Mouse (Mus musculus) thymus, postnatal 25 days (tissue): ENCODE measurements around the gene Crls1.

Source experiments
- DNase-seq: peaks from one replicate; pipeline ENCODE4 v3.0.0; 2022

Gene Crls1

DNA sequence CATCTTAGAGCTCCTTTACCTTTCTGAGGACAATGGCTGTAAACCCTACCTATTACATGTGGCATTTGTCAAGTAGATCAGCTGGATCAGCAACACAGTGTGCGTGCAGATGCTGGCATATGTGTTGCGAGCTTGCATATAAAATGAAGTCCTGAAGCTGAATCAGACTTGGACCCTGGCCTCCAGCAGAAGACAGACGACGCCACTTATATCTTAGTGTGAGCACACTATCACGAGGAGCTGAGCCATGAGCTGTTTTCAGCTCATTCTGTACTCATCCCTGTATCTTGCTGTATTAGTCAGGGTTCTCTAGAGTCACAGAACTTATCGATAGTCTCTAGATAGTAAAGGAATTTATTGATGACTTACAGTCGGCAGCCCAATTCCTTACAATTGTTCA is 38.8 kb downstream of the Crls1 start:
- no peak for DNase-seq

DNA sequence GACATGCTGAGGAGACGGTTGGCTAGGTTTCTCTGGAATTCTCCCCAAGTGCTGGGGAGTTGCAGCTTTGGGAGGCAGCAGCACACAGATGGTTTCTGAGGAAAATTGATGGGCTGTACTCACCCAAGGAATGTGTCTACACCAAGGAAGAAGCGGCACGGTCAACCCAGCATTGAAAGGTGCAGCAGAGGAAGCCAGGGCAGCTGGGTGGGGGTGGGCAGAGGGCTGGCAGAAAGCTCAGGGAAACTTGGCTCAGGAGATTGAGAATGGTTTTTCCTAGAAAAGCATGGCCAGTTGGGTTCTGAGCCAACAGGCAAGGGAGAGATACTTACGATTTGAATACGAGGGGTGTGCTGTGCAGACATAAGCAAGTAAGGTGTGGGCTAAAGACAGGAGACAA is 47.4 kb downstream of the Crls1 start:
- no peak for DNase-seq

DNA sequence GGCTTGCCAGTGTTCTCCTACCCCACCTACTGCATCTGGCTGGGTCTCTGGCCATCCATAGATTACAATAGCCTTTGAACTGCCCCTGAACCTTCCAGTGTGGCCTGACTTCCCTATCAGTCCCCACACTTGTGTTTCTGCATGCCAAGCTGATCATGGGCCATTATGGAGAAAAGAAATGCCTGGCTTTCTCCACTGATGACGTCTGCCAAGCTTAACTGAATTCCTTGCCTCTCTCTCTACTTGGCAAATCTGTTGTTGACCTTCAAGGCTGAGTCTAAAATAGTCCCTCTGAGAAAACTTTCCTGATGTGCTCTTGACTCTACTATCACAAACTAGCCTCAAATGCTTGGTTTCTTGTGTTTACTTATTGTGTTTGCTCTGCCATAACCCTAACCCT is 51.7 kb downstream of the Crls1 start:
- no peak for DNase-seq

DNA sequence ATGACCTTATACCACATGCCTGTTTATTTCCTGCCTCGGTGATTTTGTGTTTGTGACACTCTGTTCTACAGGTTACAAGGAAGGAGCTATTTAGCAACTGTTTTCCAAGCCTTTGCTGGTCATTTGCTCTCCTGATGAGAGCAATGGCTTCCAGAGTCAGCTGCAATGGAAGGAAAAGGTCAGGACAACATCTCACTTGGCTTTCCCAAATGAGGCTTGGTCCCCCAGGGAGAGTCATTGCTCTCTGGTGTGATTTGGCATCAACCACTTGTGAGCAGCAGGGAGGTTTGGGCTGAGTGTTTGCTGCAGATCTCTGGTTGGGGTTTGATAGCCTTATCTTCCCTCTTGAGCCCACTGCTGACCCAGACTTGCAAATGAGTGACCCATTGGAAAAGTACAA is 54.1 kb downstream of the Crls1 start:
- no peak for DNase-seq

DNA sequence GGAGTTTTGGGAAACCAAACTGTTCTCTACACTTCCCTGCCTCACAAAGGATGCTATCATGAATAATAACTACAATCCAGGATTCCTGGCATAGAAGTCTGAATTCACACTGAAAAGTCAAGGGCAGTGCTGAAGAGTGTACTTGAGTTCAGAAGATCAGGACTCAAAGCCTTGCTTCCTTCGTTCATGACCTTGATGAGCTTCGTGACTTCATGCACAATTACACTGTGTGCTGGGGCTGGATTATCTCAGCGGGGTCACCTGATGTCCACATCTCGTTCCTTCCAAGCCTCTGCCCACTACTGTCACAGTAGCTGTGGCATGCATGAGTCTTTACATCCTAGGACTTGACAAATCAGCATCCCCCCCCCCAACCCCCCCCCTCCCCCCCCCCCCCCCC is 55.2 kb downstream of the Crls1 start:
- no peak for DNase-seq

DNA sequence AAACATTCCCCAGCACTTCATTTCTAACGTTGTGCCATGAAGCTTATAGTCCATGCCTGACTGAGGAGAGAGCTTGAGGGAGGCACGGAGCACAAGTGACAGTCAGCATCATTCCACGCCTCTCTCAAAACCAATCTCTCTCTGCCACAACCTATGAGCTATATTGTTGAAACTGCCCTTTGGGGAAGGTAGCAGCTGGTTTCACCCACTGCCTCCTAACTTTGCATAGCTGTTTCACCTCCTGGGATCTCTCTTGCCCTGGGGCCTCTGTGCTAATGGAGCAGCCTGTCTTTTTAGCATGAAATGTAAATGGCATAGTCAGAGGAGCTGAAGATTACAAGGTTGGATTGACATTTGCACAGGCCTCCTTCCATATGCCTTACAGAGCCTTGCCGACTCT is 55.6 kb downstream of the Crls1 start:
- no peak for DNase-seq

DNA sequence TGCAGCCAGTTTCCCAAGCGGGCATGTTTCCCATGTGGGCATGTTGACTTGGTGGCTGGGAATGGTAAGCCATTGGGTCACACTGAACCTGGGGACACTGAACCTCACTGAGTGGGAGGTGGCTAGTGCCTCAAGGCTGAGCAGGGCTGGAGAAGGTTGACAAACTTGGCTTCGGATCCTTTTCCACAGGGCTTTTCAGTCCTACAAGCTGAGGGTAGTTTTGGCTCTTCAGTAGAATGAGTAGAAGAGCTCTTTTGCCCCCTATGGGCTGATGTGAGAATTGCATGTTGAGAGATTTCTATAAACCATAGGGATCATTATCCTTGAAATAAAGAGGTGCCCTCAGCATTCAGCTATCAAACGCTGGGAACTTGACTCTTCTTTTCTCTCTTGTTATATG is 57.0 kb downstream of the Crls1 start:
- DNase-seq: peak; percentile 17

DNA sequence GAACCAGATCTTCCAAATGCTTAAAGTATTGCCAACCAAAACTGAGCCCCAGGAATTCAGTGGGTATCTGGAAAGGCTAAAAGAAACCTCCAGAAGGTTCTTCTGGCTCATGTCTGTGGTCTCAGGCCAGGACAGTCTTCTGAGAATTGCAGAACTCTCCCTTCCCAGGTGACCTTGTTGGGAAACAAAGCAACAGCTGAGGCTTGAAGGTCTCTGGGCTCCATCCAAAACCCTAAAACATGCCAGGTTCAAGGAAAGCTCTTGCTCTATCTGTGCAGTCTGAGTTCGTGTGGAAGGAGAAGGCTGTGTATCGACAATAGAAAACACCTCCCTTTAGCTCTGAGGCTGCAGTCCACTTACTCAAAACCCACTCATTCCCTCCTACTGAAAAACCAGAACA is 58.5 kb downstream of the Crls1 start:
- no peak for DNase-seq

DNA sequence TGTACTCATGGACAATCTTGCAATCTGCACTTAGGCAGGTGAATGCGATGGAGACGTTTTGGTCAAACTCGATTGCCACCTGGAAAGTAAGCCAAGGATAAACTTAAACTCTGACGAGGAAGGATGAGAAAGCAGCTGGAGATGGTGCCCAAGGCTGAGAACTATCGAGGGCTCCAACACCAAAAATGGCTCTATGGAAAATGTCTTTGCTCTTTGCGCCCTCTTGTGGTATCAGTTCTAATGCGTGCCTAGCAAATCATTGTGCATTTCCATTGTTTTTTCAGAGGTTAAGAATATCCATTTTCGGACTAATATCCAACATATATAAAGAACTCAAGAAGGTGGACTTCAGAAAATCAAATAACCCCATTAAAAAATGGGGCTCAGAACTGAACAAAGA is 60.3 kb downstream of the Crls1 start:
- peak; percentile 11 for DNase-seq

DNA sequence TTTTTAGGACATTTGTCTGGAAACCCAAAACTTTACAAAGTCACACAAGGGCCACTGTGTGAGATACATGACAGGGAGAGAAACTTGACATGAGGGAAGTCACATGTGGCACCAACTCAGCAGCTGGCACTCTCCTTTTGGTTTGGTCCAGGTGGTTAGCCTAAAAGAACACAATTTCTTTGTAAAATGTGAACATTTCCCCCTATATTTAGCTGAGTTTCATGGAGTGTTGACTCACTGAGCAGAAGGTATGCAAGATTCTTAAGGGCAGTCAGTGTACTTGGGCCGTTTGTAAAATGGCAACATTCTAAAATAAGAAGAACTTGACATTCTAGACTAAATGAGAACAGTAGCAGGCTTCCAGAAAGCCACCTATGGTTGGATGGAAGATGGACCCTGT is 68.3 kb downstream of the Crls1 start:
- no peak for DNase-seq
